Mouse (Mus musculus): ENCODE data around the gene Grsf1.

GRCm38 (mm10) chr5:88649250-88650173 lies 26.5 kb downstream of the Grsf1 start:
- TF ChIP-seq POLR2A (IDR thresholded peaks at IDR 0.05; ENCODE audit: control insufficient read depth, extremely low read depth, insufficient read depth, low read length, poor library complexity) (no peak), CTCF (IDR thresholded peaks at IDR 0.05; ENCODE audit: borderline replicate concordance, control insufficient read depth, extremely low read depth, insufficient read depth, low read length, poor library complexity) (no peak)
